Mouse (Mus musculus): Measurements from ENCODE around the gene 1700024P04Rik. TPM values are rescaled to one million over a fixed set of nuclear protein-coding genes. Genes with fewer than 3 reads are reported as not detected.

1700024P04Rik gene
- polyA plus RNA-seq (2016; fragmentation: Nextera tagmentation; extraction: Ambion mirVana): not detected in 2 replicates

GRCm38 (mm10) chr13:98984465-98984864 is at the start of gene 1700024P04Rik:
Gene 1700024P04Rik, minus strand, starts transcription at chr13:98984565.
- no peaks in the 10 kb centered on the region for H3K36me3 ChIP-seq
- no peaks in the 10 kb centered on the region for H3K9me3 ChIP-seq (replicated peaks)
- no peaks in the 10 kb centered on the region for H3K4me1 ChIP-seq
- H3K4me3 ChIP-seq: no peak within 1 kb of the TSS
- no peak for DNase-seq (ENCODE audit: low spot score)
- no peak within 1 kb of the TSS for H3K27ac ChIP-seq
- WGBS: 74% methylated on average over 2 of the region's 2 CpGs
- H3K27me3 ChIP-seq (ENCODE audit: low read depth, poor library complexity, severe bottlenecking): no peaks in the 10 kb centered on the region

GRCm38 (mm10) chr13:99031223-99032216 is 47.2 kb upstream of the 1700024P04Rik start:
- H3K36me3 ChIP-seq: no peaks in the 10 kb centered on the region
- no peak overlapping the region for H3K4me3 ChIP-seq
- H3K27me3 ChIP-seq (ENCODE audit: low read depth, poor library complexity, severe bottlenecking): no peaks in the 10 kb centered on the region
- 63% methylated on average over 11 of the region's 11 CpGs for WGBS
- no peak for DNase-seq (ENCODE audit: low spot score)
- H3K9me3 ChIP-seq (replicated peaks): no peaks in the 10 kb centered on the region
- peak overlapping the region; percentile 30; the same call in 1 of the 2 replicates for H3K27ac ChIP-seq
- peaks cover 40% of the 10 kb centered on the region for H3K4me1 ChIP-seq

- DNase-seq (ENCODE audit: low spot score): no peak
- Histone ChIP-seq H3K36me3 (no peaks in the 10 kb centered on the region), H3K27me3 (ENCODE audit: low read depth, poor library complexity, severe bottlenecking) (no peaks in the 10 kb centered on the region), H3K4me1 (peaks cover 40% of the 10 kb centered on the region), H3K9me3 (replicated peaks) (no peaks in the 10 kb centered on the region), H3K27ac (peak overlapping the region; percentile 30; the same call in 1 of the 2 replicates), H3K4me3 (no peak overlapping the region)
- 76% methylated on average over 15 of the region's 15 CpGs for WGBS
Measured at GRCm38 (mm10) chr13:99030579-99031200, 46.3 kb upstream of the 1700024P04Rik start.

- 87% methylated on average over 5 of the region's 5 CpGs for WGBS
- Histone ChIP-seq H3K4me3 (no peak overlapping the region), H3K9me3 (replicated peaks) (no peaks in the 10 kb centered on the region), H3K27ac (no peak overlapping the region), H3K36me3 (no peaks in the 10 kb centered on the region), H3K27me3 (ENCODE audit: low read depth, poor library complexity, severe bottlenecking) (no peaks in the 10 kb centered on the region), H3K4me1 (peaks cover 19% of the 10 kb centered on the region)
- no peak for DNase-seq (ENCODE audit: low spot score)
Measured at GRCm38 (mm10) chr13:99025268-99025667, 40.9 kb upstream of the 1700024P04Rik start.

- Histone ChIP-seq H3K27ac (no peak overlapping the region), H3K36me3 (no peaks in the 10 kb centered on the region), H3K9me3 (replicated peaks) (no peaks in the 10 kb centered on the region), H3K4me3 (no peak overlapping the region), H3K27me3 (ENCODE audit: low read depth, poor library complexity, severe bottlenecking) (no peaks in the 10 kb centered on the region), H3K4me1 (peaks cover 12% of the 10 kb centered on the region)
- DNase-seq (ENCODE audit: low spot score): no peak
- 80% methylated on average over 7 of the region's 7 CpGs for WGBS
Measured at GRCm38 (mm10) chr13:99022036-99022435, 37.7 kb upstream of the 1700024P04Rik start.

- WGBS: 70% methylated on average over 6 of the region's 6 CpGs
Measured at GRCm38 (mm10) chr13:99021181-99021580, 36.8 kb upstream of the 1700024P04Rik start.

GRCm38 (mm10) chr13:99019831-99020669 is 35.7 kb upstream of the 1700024P04Rik start:
- no peak overlapping the region for H3K4me3 ChIP-seq
- H3K27me3 ChIP-seq (ENCODE audit: low read depth, poor library complexity, severe bottlenecking): no peaks in the 10 kb centered on the region
- WGBS: 90% methylated on average over 11 of the region's 11 CpGs
- peaks cover 12% of the 10 kb centered on the region for H3K4me1 ChIP-seq
- H3K36me3 ChIP-seq: no peaks in the 10 kb centered on the region
- H3K27ac ChIP-seq: no peak overlapping the region
- no peaks in the 10 kb centered on the region for H3K9me3 ChIP-seq (replicated peaks)
- DNase-seq (ENCODE audit: low spot score): no peak

More at GRCm38 (mm10) chr13:99021181-99021580, 36.8 kb upstream of the 1700024P04Rik start:
- H3K4me3 ChIP-seq: no peak overlapping the region
- no peaks in the 10 kb centered on the region for H3K27me3 ChIP-seq (ENCODE audit: low read depth, poor library complexity, severe bottlenecking)
- no peak for DNase-seq (ENCODE audit: low spot score)
- peaks cover 12% of the 10 kb centered on the region for H3K4me1 ChIP-seq
- H3K36me3 ChIP-seq: no peaks in the 10 kb centered on the region
- H3K27ac ChIP-seq: no peak overlapping the region
- no peaks in the 10 kb centered on the region for H3K9me3 ChIP-seq (replicated peaks)

GRCm38 (mm10) chr13:99018526-99019201 is 34.3 kb upstream of the 1700024P04Rik start:
- Histone ChIP-seq H3K27ac (peak overlapping the region; percentile 39), H3K36me3 (no peaks in the 10 kb centered on the region), H3K27me3 (ENCODE audit: low read depth, poor library complexity, severe bottlenecking) (no peaks in the 10 kb centered on the region), H3K4me3 (no peak overlapping the region), H3K9me3 (replicated peaks) (no peaks in the 10 kb centered on the region), H3K4me1 (peaks cover 12% of the 10 kb centered on the region)
- DNase-seq (ENCODE audit: low spot score): peak; percentile 47
- 55% methylated on average over 15 of the region's 15 CpGs for WGBS

- no peaks in the 10 kb centered on the region for H3K9me3 ChIP-seq (replicated peaks)
- no peaks in the 10 kb centered on the region for H3K36me3 ChIP-seq
- no peaks in the 10 kb centered on the region for H3K27me3 ChIP-seq (ENCODE audit: low read depth, poor library complexity, severe bottlenecking)
- no peak overlapping the region for H3K27ac ChIP-seq
- WGBS: 68% methylated on average over 4 of the region's 4 CpGs
- H3K4me3 ChIP-seq: no peak overlapping the region
- peaks cover 12% of the 10 kb centered on the region for H3K4me1 ChIP-seq
- DNase-seq (ENCODE audit: low spot score): no peak
Measured at GRCm38 (mm10) chr13:99016696-99017095, 32.3 kb upstream of the 1700024P04Rik start.

- Histone ChIP-seq H3K36me3 (no peaks in the 10 kb centered on the region), H3K4me3 (no peak overlapping the region), H3K27me3 (ENCODE audit: low read depth, poor library complexity, severe bottlenecking) (no peaks in the 10 kb centered on the region), H3K27ac (no peak overlapping the region), H3K9me3 (replicated peaks) (no peaks in the 10 kb centered on the region), H3K4me1 (0 out of 2 replicates have a peak, but pooled peaks cover under 1% of the 10 kb centered on the region)
- 90% methylated on average over 5 of the region's 5 CpGs for WGBS
- DNase-seq (ENCODE audit: low spot score): no peak
Measured at GRCm38 (mm10) chr13:99012891-99013290, 28.5 kb upstream of the 1700024P04Rik start.

- no peaks in the 10 kb centered on the region for H3K27me3 ChIP-seq (ENCODE audit: low read depth, poor library complexity, severe bottlenecking)
Measured at GRCm38 (mm10) chr13:99008013-99008412, 23.6 kb upstream of the 1700024P04Rik start.

More at GRCm38 (mm10) chr13:99008013-99008412, 23.6 kb upstream of the 1700024P04Rik start:
- H3K4me3 ChIP-seq: no peak overlapping the region
- H3K4me1 ChIP-seq: no peaks in the 10 kb centered on the region
- no peak for DNase-seq (ENCODE audit: low spot score)
- no peaks in the 10 kb centered on the region for H3K36me3 ChIP-seq
- WGBS: 89% methylated on average over 5 of the region's 5 CpGs
- no peak overlapping the region for H3K27ac ChIP-seq
- 0 out of 2 replicates have a peak, but pooled peaks cover 2% of the 10 kb centered on the region for H3K9me3 ChIP-seq (replicated peaks)
